Mouse (Mus musculus) layer of hippocampus, adult 11-12 months (tissue): ENCODE results near the gene Baiap2l2.
"Not testable (repeated sequence)": the region's sequence is repeated elsewhere in the genome, so short reads cannot be mapped to it uniquely, and the experiment has no call there.

Source experiments
- DNase-seq: peaks from one replicate; pipeline ENCODE4 v3.0.0; 2022; ENCODE audit warnings: low spot score

Baiap2l2 gene

GRCm38 (mm10) chr15:79261095-79261725 lies 24.1 kb downstream of the Baiap2l2 start:
- DNase-seq, result no peak

GRCm38 (mm10) chr15:79258521-79258920 lies 26.8 kb downstream of the Baiap2l2 start:
- no peak for DNase-seq

GRCm38 (mm10) chr15:79254661-79255060 lies 30.7 kb downstream of the Baiap2l2 start, which contains the start of gene Slc16a8:
TSS of gene Slc16a8 (minus strand) at chr15:79254761.
- DNase-seq, result no peak

GRCm38 (mm10) chr15:79252580-79252979 lies 32.8 kb downstream of the Baiap2l2 start:
- no peak for DNase-seq

GRCm38 (mm10) chr15:79251781-79252491 lies 33.4 kb downstream of the Baiap2l2 start:
- DNase-seq, result no peak

- DNase-seq, result no peak
Measured at GRCm38 (mm10) chr15:79251168-79251567, 34.2 kb downstream of the Baiap2l2 start.

GRCm38 (mm10) chr15:79250236-79250635 lies 35.1 kb downstream of the Baiap2l2 start:
- DNase-seq, result no peak

GRCm38 (mm10) chr15:79245321-79245720 lies 40.0 kb downstream of the Baiap2l2 start:
- no peak for DNase-seq

- no peak for DNase-seq
Measured at GRCm38 (mm10) chr15:79244071-79244893, 41.1 kb downstream of the Baiap2l2 start.

GRCm38 (mm10) chr15:79243234-79244042 lies 41.9 kb downstream of the Baiap2l2 start:
- DNase-seq, result peak; percentile 99

- DNase-seq, result no peak
Measured at GRCm38 (mm10) chr15:79242574-79243233, 42.6 kb downstream of the Baiap2l2 start.

- DNase-seq, result no peak
Measured at GRCm38 (mm10) chr15:79238036-79238435, 47.3 kb downstream of the Baiap2l2 start.

GRCm38 (mm10) chr15:79235268-79235667 lies 50.1 kb downstream of the Baiap2l2 start:
- DNase-seq, result no peak

- DNase-seq, result peak; percentile 83
Measured at GRCm38 (mm10) chr15:79229058-79229821, 56.1 kb downstream of the Baiap2l2 start, which contains the start of the genes Pick1 and Gm49486. TSS of gene Pick1 (plus strand) at chr15:79229173. TSS of gene Gm49486 (plus strand) at chr15:79229391.

- not testable (repeated sequence) for DNase-seq
Measured at GRCm38 (mm10) chr15:79225780-79226179, 59.6 kb downstream of the Baiap2l2 start.

GRCm38 (mm10) chr15:79224685-79225084 lies 60.7 kb downstream of the Baiap2l2 start:
- DNase-seq, result peak; percentile 95

GRCm38 (mm10) chr15:79223641-79224040 lies 61.7 kb downstream of the Baiap2l2 start:
- no peak for DNase-seq

- DNase-seq, result no peak
Measured at GRCm38 (mm10) chr15:79219572-79219971, 65.8 kb downstream of the Baiap2l2 start.

- DNase-seq, result no peak
Measured at GRCm38 (mm10) chr15:79216191-79216590, 69.1 kb downstream of the Baiap2l2 start.

- no peak for DNase-seq
Measured at GRCm38 (mm10) chr15:79213591-79213990, 71.7 kb downstream of the Baiap2l2 start.
